Mouse (Mus musculus) bone marrow, adult 2 months (tissue): ENCODE measurements around the gene Ptpru.

Experiments
- CTCF ChIP-seq: fragments of 200-500 bp; IDR thresholded peaks from 2 replicates; pipeline ENCODE4 v1.5.1; 2011; ENCODE audit warnings: low read length, control low read depth; ENCODE audit not compliant: control insufficient read depth, insufficient read depth
- POLR2A ChIP-seq: fragments of 200-500 bp; IDR thresholded peaks from 2 replicates; pipeline ENCODE4 v1.6.1; 2011; ENCODE audit warnings: low read depth, mild to moderate bottlenecking, control low read depth, low read length, borderline replicate concordance; ENCODE audit not compliant: control insufficient read depth

DNA sequence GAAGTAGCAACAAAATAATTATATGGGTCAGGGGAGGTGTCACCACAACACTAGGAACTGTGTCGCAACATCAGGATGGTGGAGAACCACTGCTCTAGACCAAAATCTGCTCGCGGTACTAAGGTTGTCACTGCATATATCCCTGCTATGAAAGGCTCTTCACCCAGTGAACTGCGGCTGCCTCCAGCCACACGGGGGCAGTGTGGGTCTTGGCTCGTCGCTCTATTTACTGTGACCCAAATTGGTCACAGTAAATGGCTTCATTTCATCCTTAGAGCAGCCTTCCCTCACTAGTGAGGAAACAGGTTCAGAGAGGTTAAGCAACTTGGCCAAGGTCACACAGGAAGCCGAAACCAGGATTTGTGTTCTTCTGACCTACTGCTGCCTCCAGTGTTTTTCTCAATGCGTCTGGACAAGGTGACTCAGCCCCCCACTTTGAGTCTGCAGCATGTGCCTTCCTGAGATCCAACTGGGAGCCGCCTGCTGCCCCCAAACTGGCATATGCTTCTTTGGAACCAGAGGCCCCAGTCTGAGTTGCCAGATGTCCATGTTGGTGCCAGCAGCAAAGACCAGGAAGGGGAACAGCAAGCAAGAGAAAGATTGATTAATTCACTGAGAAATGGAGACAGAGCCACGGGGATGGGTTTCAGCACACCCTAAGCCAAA lies 114.5 kb downstream of the Ptpru start:
- TF ChIP-seq POLR2A (no peak), CTCF (peak; percentile 63)
